Mouse (Mus musculus): ENCODE results near the gene Tfam.

DNA sequence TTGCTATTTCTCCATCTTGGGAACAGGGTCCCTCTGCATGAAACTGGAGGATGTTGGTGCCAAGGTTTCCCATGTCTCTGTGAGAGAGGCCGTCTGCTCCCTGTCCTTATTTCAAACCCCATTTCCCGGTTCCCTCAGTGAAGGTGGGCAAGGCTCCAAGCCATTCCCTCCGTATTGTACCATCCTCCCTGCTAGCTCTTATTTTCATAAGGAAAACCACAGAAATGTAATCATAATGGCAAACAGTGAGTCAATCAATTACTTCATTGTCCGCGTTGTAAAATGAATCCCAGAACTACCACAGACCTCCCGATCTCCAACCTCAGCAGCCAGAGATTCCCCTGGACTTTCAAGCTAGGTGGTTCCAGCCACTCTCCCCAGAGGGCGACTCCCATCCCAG is 53.0 kb downstream of the Tfam start:
- no peak for TF ChIP-seq POLR2A (IDR thresholded peaks at IDR 0.05; ENCODE audit: insufficient read depth, low read depth, low read length)
- TF ChIP-seq CTCF (IDR thresholded peaks at IDR 0.05), result no peak
